Mouse (Mus musculus) bone marrow, adult 2 months (tissue): ENCODE measurements at regions not wholly inside any gene's neighbourhood (a gene's known extent, or its start where the extent isn't known, plus 50 kb on each side); places are given as distances from the start of the nearest gene placed in this dataset.

ENCODE experiments used
- CTCF ChIP-seq: fragments of 200-500 bp; IDR thresholded peaks from 2 replicates; pipeline ENCODE4 v1.5.1; 2011; ENCODE audit warnings: low read length, control low read depth; ENCODE audit not compliant: control insufficient read depth, insufficient read depth
- POLR2A ChIP-seq: fragments of 200-500 bp; IDR thresholded peaks from 2 replicates; pipeline ENCODE4 v1.6.1; 2011; ENCODE audit warnings: low read depth, mild to moderate bottlenecking, control low read depth, low read length, borderline replicate concordance; ENCODE audit not compliant: control insufficient read depth

- TF ChIP-seq POLR2A (no peak), CTCF (no peak)
These were observed 75.7 kb upstream of the Jak1 start for GRCm38 (mm10) chr4:101340741-101341140.
